Mouse (Mus musculus) left cerebral cortex, postnatal 4 days (tissue): ENCODE results near the gene Gna13. TPM values are rescaled to one million over a fixed set of nuclear protein-coding genes. Genes with fewer than 3 reads are reported as not detected.

Source experiments
- DNase-seq: peaks from one replicate; pipeline ENCODE4 v3.0.0-alpha.2; 2022
- intact Hi-C: fragments of 180-260 bp; cut with DNase I; formaldehyde crosslinking; loops from one replicate; pipeline ENCODE4 v1.15.1; 2025
- total RNA-seq, 2 experiments: library from RNA; stranded (reverse); gene quantifications; 2 replicates each; pipeline ENCODE4 v1.2.3; 2021

Gene Gna13
- total RNA-seq, 2 experiments from 2014 or later: 48.8 to 50.5 TPM

GRCm38 (mm10) chr11:109419461-109419860 lies 56.8 kb downstream of the Gna13 start:
- intact Hi-C loops: no loop called here
- no peak for DNase-seq

GRCm38 (mm10) chr11:109419961-109420566 lies 57.4 kb downstream of the Gna13 start:
- no peak for DNase-seq
- intact Hi-C loops: no loop called here

- DNase-seq: no peak
- intact Hi-C loops: no loop called here
These were observed 57.9 kb downstream of the Gna13 start for GRCm38 (mm10) chr11:109420567-109420962.

GRCm38 (mm10) chr11:109421205-109421604 lies 58.6 kb downstream of the Gna13 start:
- intact Hi-C loops: no loop called here
- no peak for DNase-seq

- intact Hi-C loops: no loop called here
- DNase-seq: no peak
These were observed 59.6 kb downstream of the Gna13 start for GRCm38 (mm10) chr11:109422263-109422662.

- intact Hi-C loops: no loop called here
- no peak for DNase-seq
These were observed 60.7 kb downstream of the Gna13 start for GRCm38 (mm10) chr11:109423294-109423693.

- intact Hi-C loops: loop anchor here (5.0 kb wide), 1 partner anchor 188 kb away; no protein-coding TSS in a partner anchor
- peak; percentile 100 for DNase-seq
These were observed 63.0 kb downstream of the Gna13 start, which contains the start of gene Amz2 for GRCm38 (mm10) chr11:109425392-109426271. TSS of gene Amz2 (plus strand) at chr11:109425946.

GRCm38 (mm10) chr11:109426272-109426586 lies 63.6 kb downstream of the Gna13 start:
- no peak for DNase-seq
- intact Hi-C loops: loop anchor here (5.0 kb wide), 1 partner anchor 189 kb away; no protein-coding TSS in a partner anchor

GRCm38 (mm10) chr11:109427353-109427752 lies 64.7 kb downstream of the Gna13 start:
- intact Hi-C loops: loop anchor here (5.0 kb wide), 1 partner anchor 190 kb away; no protein-coding TSS in a partner anchor
- no peak for DNase-seq

- no peak for DNase-seq
- intact Hi-C loops: no loop called here
These were observed 71.7 kb downstream of the Gna13 start for GRCm38 (mm10) chr11:109434233-109434798.

- DNase-seq: no peak
- intact Hi-C loops: no loop called here
These were observed 74.3 kb downstream of the Gna13 start for GRCm38 (mm10) chr11:109436889-109437288.

- intact Hi-C loops: no loop called here
These were observed 76.6 kb downstream of the Gna13 start for GRCm38 (mm10) chr11:109439209-109439608.

GRCm38 (mm10) chr11:109439829-109440340 lies 77.3 kb downstream of the Gna13 start:
- intact Hi-C loops: no loop called here
- DNase-seq: peak; percentile 69

More at GRCm38 (mm10) chr11:109439209-109439608, 76.6 kb downstream of the Gna13 start:
- no peak for DNase-seq

- intact Hi-C loops: no loop called here
These were observed 78.0 kb downstream of the Gna13 start for GRCm38 (mm10) chr11:109440641-109441040.

GRCm38 (mm10) chr11:109441119-109441518 lies 78.5 kb downstream of the Gna13 start:
- intact Hi-C loops: no loop called here
- peak; percentile 37 for DNase-seq

More at GRCm38 (mm10) chr11:109440641-109441040, 78.0 kb downstream of the Gna13 start:
- DNase-seq: no peak

GRCm38 (mm10) chr11:109442166-109442730 lies 79.6 kb downstream of the Gna13 start:
- no peak for DNase-seq
- intact Hi-C loops: no loop called here

GRCm38 (mm10) chr11:109443468-109444263 lies 81.0 kb downstream of the Gna13 start:
- DNase-seq: no peak
- intact Hi-C loops: loop anchor here (2.0 kb wide), 1 partner anchor 417 kb away; no protein-coding TSS in a partner anchor

GRCm38 (mm10) chr11:109444600-109444999 lies 82.0 kb downstream of the Gna13 start:
- intact Hi-C loops: loop anchor here (2.0 kb wide), 1 partner anchor 416 kb away; no protein-coding TSS in a partner anchor
- peak; percentile 39 for DNase-seq

- intact Hi-C loops: loop anchor here (2.0 to 5.0 kb wide), 2 partner anchors 137 to 415 kb away; no protein-coding TSS in a partner anchor
- DNase-seq: no peak
These were observed 82.9 kb downstream of the Gna13 start for GRCm38 (mm10) chr11:109445438-109446035.
